Mouse (Mus musculus) cerebellum, adult 2 months (tissue): ENCODE measurements around the gene Alox12.

Experiments
- CTCF ChIP-seq: fragments of 200-500 bp; IDR thresholded peaks from 2 replicates; pipeline ENCODE4 v1.5.1; 2011; ENCODE audit warnings: low read depth, mild to moderate bottlenecking, control low read depth, low read length, moderate library complexity, borderline replicate concordance; ENCODE audit not compliant: insufficient read depth
- POLR2A ChIP-seq: fragments of 200-500 bp; IDR thresholded peaks from 2 replicates; pipeline ENCODE4 v1.6.1; 2011; ENCODE audit warnings: low read length, control low read depth, borderline replicate concordance; ENCODE audit not compliant: insufficient read depth

DNA sequence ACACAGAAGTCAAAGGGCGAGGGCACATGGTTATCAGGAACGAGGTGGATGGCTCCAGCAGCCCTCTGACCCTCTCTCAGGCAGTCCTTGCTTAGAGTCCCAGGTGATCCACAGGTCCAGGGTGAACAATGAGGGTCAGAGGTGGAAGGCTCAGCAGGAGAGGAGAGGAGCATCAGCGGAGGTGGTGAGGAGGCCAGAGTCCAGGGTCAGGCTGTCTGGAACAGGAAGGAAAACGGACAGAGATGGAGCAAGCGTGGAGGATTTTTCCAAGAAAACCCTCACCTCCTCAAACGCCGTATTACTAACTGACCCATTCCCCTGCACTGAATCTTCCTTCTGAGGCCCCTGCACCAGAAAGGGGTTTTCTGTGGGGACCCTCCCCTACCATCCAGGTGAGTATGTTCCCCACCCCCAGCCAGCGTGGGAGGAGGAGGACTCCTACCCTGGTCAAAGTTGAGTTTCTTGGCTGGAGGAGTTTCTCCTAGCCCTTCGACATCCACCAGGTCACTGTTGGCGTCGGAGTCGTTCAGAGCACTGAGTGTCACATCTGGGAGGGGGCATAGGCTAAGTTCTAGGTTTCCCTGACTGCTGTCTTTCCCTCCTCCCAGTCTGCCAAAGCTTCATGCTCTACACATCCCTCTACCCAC is 19.8 kb downstream of the Alox12 start:
- TF ChIP-seq CTCF: no peak
- no peak for TF ChIP-seq POLR2A
